ENCODE assay signal across 8 mouse cellular contexts in genomic region chr19:44282534-44283156, GRCm38 (mm10). TPM values are rescaled to one million over a fixed set of nuclear protein-coding genes. Genes with fewer than 3 reads are reported as not detected.
DNase-seq lines count a peak whose midpoint lies in the region; ATAC-seq lines count a peak whose summit lies in the region.

No protein-coding gene starts in this region.

- H3K9me3 ChIP-seq in hindbrain, embryonic 12.5 days (replicated peaks): no peaks in the 10 kb centered on the region

- H3K4me3 ChIP-seq in hindbrain, embryonic 12.5 days: no peak overlapping the region

- ATAC-seq in hindbrain, embryonic 12.5 days (ENCODE audit: low FRiP score): no peak

- H3K9ac ChIP-seq in hindbrain, embryonic 12.5 days: no peak overlapping the region

- H3K4me1 ChIP-seq in hindbrain, embryonic 12.5 days: peaks cover 39% of the 10 kb centered on the region

- H3K4me2 ChIP-seq in hindbrain, embryonic 12.5 days (replicated peaks): no peak overlapping the region

- H3K27ac ChIP-seq in hindbrain, embryonic 12.5 days: peak overlapping the region; percentile 97

- 33% methylated on average over 8 of the region's 9 CpGs for WGBS in hindbrain, embryonic 12.5 days

- no peaks in the 10 kb centered on the region for H3K27me3 ChIP-seq in hindbrain, embryonic 12.5 days

- peak; percentile 87 for DNase-seq in CD4-positive helper T cell, adult 2 months (ENCODE audit: low read depth, low spot score)
- peak; percentile 95 for DNase-seq in ES-CJ7 (ENCODE audit: low read depth, low spot score)
- peak; percentile 51 for DNase-seq in lung, postnatal 36 days
- DNase-seq in thymus, postnatal 25 days: peak; percentile 75
- DNase-seq in urinary bladder, postnatal 10 days (ENCODE audit: low spot score): no peak
- no peak for DNase-seq in adrenal gland, postnatal 25 days
- DNase-seq in layer of hippocampus, adult 11-12 months (ENCODE audit: low spot score): no peak

- H3K36me3 ChIP-seq in hindbrain, embryonic 12.5 days: no peaks in the 10 kb centered on the region

RNA-seq across cellular contexts. Expression of gene Scd2, which starts 10.8 kb away (rescaled TPM):
- polyA plus RNA-seq in hindbrain, embryonic 12.5 days (2016; fragmentation: Nextera tagmentation; extraction: Ambion mirVana): 404 and 420 TPM in 2 replicates
- 749 and 764 TPM in 2 replicates for total RNA-seq in adrenal gland, postnatal 25 days (2021)

RNA-seq across cellular contexts. Expression of gene Scd4, which starts 50.2 kb away (rescaled TPM):
- 0.07 and 0.10 TPM in 2 replicates for polyA plus RNA-seq in hindbrain, embryonic 12.5 days (2016; fragmentation: Nextera tagmentation; extraction: Ambion mirVana)
- 5.5 and 6.4 TPM in 2 replicates for total RNA-seq in adrenal gland, postnatal 25 days (2021)

Comparison
In these comparisons a context has a peak if more than half of its experiments do, and no peak if none do; other contexts are left out.
1. DNase-seq: peak in CD4-positive helper T cell, adult 2 months (single experiment), ES-CJ7 (single experiment), lung, postnatal 36 days (single experiment) and thymus, postnatal 25 days (single experiment); none in urinary bladder, postnatal 10 days (single experiment), adrenal gland, postnatal 25 days (single experiment) and layer of hippocampus, adult 11-12 months (single experiment).